Mouse (Mus musculus): ENCODE data around the gene Fto. TPM values are rescaled to one million over a fixed set of nuclear protein-coding genes. Genes with fewer than 3 reads are reported as not detected.

Fto gene
- total RNA-seq, 1 experiment, result 16.8 TPM

- in situ Hi-C loops (cut with MboI; ENCODE audit: low sequenced_read_pairs in 2 of 2, unreplicated experiment in 2 of 2), result no loop called here
- TF ChIP-seq HCFC1 (IDR thresholded peaks at IDR 0.05; ENCODE audit: borderline replicate concordance, insufficient read depth, low read length) (no peak), MAFK (IDR thresholded peaks at IDR 0.05; ENCODE audit: insufficient read depth, low read depth, low read length) (no peak), ZNF384 (IDR thresholded peaks at IDR 0.05; ENCODE audit: low read depth, low read length) (no peak), CHD2 (IDR thresholded peaks at IDR 0.05; ENCODE audit: low read depth, low read length) (no peak), ZC3H11A (IDR thresholded peaks at IDR 0.05; ENCODE audit: borderline replicate concordance, low read depth, low read length) (no peak)
- DNase-seq (ENCODE audit: low read depth, low spot score), result no peak
- no peak overlapping the region for H3K27ac ChIP-seq (ENCODE audit: insufficient read depth, low read depth, low read length, poor library complexity, severe bottlenecking)
- no peaks in the 10 kb centered on the region for H3K36me3 ChIP-seq (ENCODE audit: control insufficient read depth, insufficient read depth, low read length, poor library complexity, severe bottlenecking)
- H3K4me3 ChIP-seq (ENCODE audit: insufficient read depth in 1 of 2, low read depth in 1 of 2, low read length in 2 of 2, poor library complexity in 1 of 2, severe bottlenecking in 1 of 2), result no peak overlapping the region
- no peak overlapping the region for H3K9ac ChIP-seq (ENCODE audit: insufficient read depth, low read depth, low read length, poor library complexity, severe bottlenecking)
- no peaks in the 10 kb centered on the region for H3K9me3 ChIP-seq (ENCODE audit: control insufficient read depth, insufficient read depth, low read depth, low read length)
- H3K4me1 ChIP-seq (ENCODE audit: control insufficient read depth in 2 of 2, insufficient read depth in 2 of 2, low read length in 2 of 2, poor library complexity in 1 of 2), result peaks cover 2 to 8% of the 10 kb centered on the region in 2 experiments; a peak in 2 of 4 replicates
Measured at GRCm38 (mm10) chr8:91558408-91558807, 245.1 kb downstream of the Fto start.

- no peak for DNase-seq (ENCODE audit: low read depth, low spot score)
- in situ Hi-C loops (cut with MboI; ENCODE audit: low sequenced_read_pairs in 2 of 2, unreplicated experiment in 2 of 2), result no loop called here
- Histone ChIP-seq H3K9ac (ENCODE audit: insufficient read depth, low read depth, low read length, poor library complexity, severe bottlenecking) (no peak overlapping the region), H3K9me3 (ENCODE audit: control insufficient read depth, insufficient read depth, low read depth, low read length) (no peaks in the 10 kb centered on the region), H3K4me3 (ENCODE audit: insufficient read depth in 1 of 2, low read depth in 1 of 2, low read length in 2 of 2, poor library complexity in 1 of 2, severe bottlenecking in 1 of 2) (no peak overlapping the region), H3K36me3 (ENCODE audit: control insufficient read depth, insufficient read depth, low read length, poor library complexity, severe bottlenecking) (no peaks in the 10 kb centered on the region), H3K4me1 (ENCODE audit: control insufficient read depth in 2 of 2, insufficient read depth in 2 of 2, low read length in 2 of 2, poor library complexity in 1 of 2) (peaks cover 2 to 8% of the 10 kb centered on the region in 2 experiments; a peak in 2 of 4 replicates), H3K27ac (ENCODE audit: insufficient read depth, low read depth, low read length, poor library complexity, severe bottlenecking) (no peak overlapping the region)
- TF ChIP-seq ZC3H11A (IDR thresholded peaks at IDR 0.05; ENCODE audit: borderline replicate concordance, low read depth, low read length), result no peak
Measured at GRCm38 (mm10) chr8:91560017-91560591, 246.8 kb downstream of the Fto start.

- peaks cover 2 to 8% of the 10 kb centered on the region in 2 experiments; a peak in 2 of 4 replicates for H3K4me1 ChIP-seq (ENCODE audit: control insufficient read depth in 2 of 2, insufficient read depth in 2 of 2, low read length in 2 of 2, poor library complexity in 1 of 2)
- H3K4me3 ChIP-seq (ENCODE audit: insufficient read depth in 1 of 2, low read depth in 1 of 2, low read length in 2 of 2, poor library complexity in 1 of 2, severe bottlenecking in 1 of 2), result no peak overlapping the region
- in situ Hi-C loops (cut with MboI; ENCODE audit: low sequenced_read_pairs in 2 of 2, unreplicated experiment in 2 of 2), result no loop called here
- DNase-seq (ENCODE audit: low read depth, low spot score), result no peak
- H3K36me3 ChIP-seq (ENCODE audit: control insufficient read depth, insufficient read depth, low read length, poor library complexity, severe bottlenecking), result no peaks in the 10 kb centered on the region
- H3K9me3 ChIP-seq (ENCODE audit: control insufficient read depth, insufficient read depth, low read depth, low read length), result no peaks in the 10 kb centered on the region
- no peak overlapping the region for H3K9ac ChIP-seq (ENCODE audit: insufficient read depth, low read depth, low read length, poor library complexity, severe bottlenecking)
- TF ChIP-seq ZC3H11A (IDR thresholded peaks at IDR 0.05; ENCODE audit: borderline replicate concordance, low read depth, low read length) (no peak), ZNF384 (IDR thresholded peaks at IDR 0.05; ENCODE audit: low read depth, low read length) (no peak), HCFC1 (IDR thresholded peaks at IDR 0.05; ENCODE audit: borderline replicate concordance, insufficient read depth, low read length) (no peak), MAFK (IDR thresholded peaks at IDR 0.05; ENCODE audit: insufficient read depth, low read depth, low read length) (no peak)
- no peak overlapping the region for H3K27ac ChIP-seq (ENCODE audit: insufficient read depth, low read depth, low read length, poor library complexity, severe bottlenecking)
Measured at GRCm38 (mm10) chr8:91561241-91561640, 247.9 kb downstream of the Fto start.

GRCm38 (mm10) chr8:91562600-91562999 lies 249.3 kb downstream of the Fto start:
- H3K4me1 ChIP-seq (ENCODE audit: control insufficient read depth in 2 of 2, insufficient read depth in 2 of 2, low read length in 2 of 2, poor library complexity in 1 of 2), result peaks cover 2 to 8% of the 10 kb centered on the region in 2 experiments; a peak in 2 of 4 replicates

GRCm38 (mm10) chr8:91563326-91563725 lies 250.0 kb downstream of the Fto start:
- H3K27ac ChIP-seq (ENCODE audit: insufficient read depth, low read depth, low read length, poor library complexity, severe bottlenecking), result no peak overlapping the region
- in situ Hi-C loops (cut with MboI; ENCODE audit: low sequenced_read_pairs in 2 of 2, unreplicated experiment in 2 of 2), result no loop called here
- no peaks in the 10 kb centered on the region for H3K36me3 ChIP-seq (ENCODE audit: control insufficient read depth, insufficient read depth, low read length, poor library complexity, severe bottlenecking)
- TF ChIP-seq ZNF384 (IDR thresholded peaks at IDR 0.05; ENCODE audit: low read depth, low read length) (no peak), HCFC1 (IDR thresholded peaks at IDR 0.05; ENCODE audit: borderline replicate concordance, insufficient read depth, low read length) (no peak), CHD2 (IDR thresholded peaks at IDR 0.05; ENCODE audit: low read depth, low read length) (no peak), ZC3H11A (IDR thresholded peaks at IDR 0.05; ENCODE audit: borderline replicate concordance, low read depth, low read length) (no peak), MAFK (IDR thresholded peaks at IDR 0.05; ENCODE audit: insufficient read depth, low read depth, low read length) (no peak)
- H3K9ac ChIP-seq (ENCODE audit: insufficient read depth, low read depth, low read length, poor library complexity, severe bottlenecking), result no peak overlapping the region
- H3K4me1 ChIP-seq (ENCODE audit: control insufficient read depth in 2 of 2, insufficient read depth in 2 of 2, low read length in 2 of 2, poor library complexity in 1 of 2), result peaks cover 2 to 8% of the 10 kb centered on the region in 2 experiments; a peak in 2 of 4 replicates
- H3K9me3 ChIP-seq (ENCODE audit: control insufficient read depth, insufficient read depth, low read depth, low read length), result no peaks in the 10 kb centered on the region
- H3K4me3 ChIP-seq (ENCODE audit: insufficient read depth in 1 of 2, low read depth in 1 of 2, low read length in 2 of 2, poor library complexity in 1 of 2, severe bottlenecking in 1 of 2), result no peak overlapping the region
- no peak for DNase-seq (ENCODE audit: low read depth, low spot score)

More at GRCm38 (mm10) chr8:91562600-91562999, 249.3 kb downstream of the Fto start:
- H3K9ac ChIP-seq (ENCODE audit: insufficient read depth, low read depth, low read length, poor library complexity, severe bottlenecking), result no peak overlapping the region
- in situ Hi-C loops (cut with MboI; ENCODE audit: low sequenced_read_pairs in 2 of 2, unreplicated experiment in 2 of 2), result no loop called here
- H3K36me3 ChIP-seq (ENCODE audit: control insufficient read depth, insufficient read depth, low read length, poor library complexity, severe bottlenecking), result no peaks in the 10 kb centered on the region
- no peaks in the 10 kb centered on the region for H3K9me3 ChIP-seq (ENCODE audit: control insufficient read depth, insufficient read depth, low read depth, low read length)
- H3K4me3 ChIP-seq (ENCODE audit: insufficient read depth in 1 of 2, low read depth in 1 of 2, low read length in 2 of 2, poor library complexity in 1 of 2, severe bottlenecking in 1 of 2), result no peak overlapping the region
- DNase-seq (ENCODE audit: low read depth, low spot score), result no peak
- TF ChIP-seq CHD2 (IDR thresholded peaks at IDR 0.05; ENCODE audit: low read depth, low read length) (no peak), ZC3H11A (IDR thresholded peaks at IDR 0.05; ENCODE audit: borderline replicate concordance, low read depth, low read length) (no peak), HCFC1 (IDR thresholded peaks at IDR 0.05; ENCODE audit: borderline replicate concordance, insufficient read depth, low read length) (no peak), ZNF384 (IDR thresholded peaks at IDR 0.05; ENCODE audit: low read depth, low read length) (no peak), MAFK (IDR thresholded peaks at IDR 0.05; ENCODE audit: insufficient read depth, low read depth, low read length) (no peak)
- H3K27ac ChIP-seq (ENCODE audit: insufficient read depth, low read depth, low read length, poor library complexity, severe bottlenecking), result no peak overlapping the region
